In the genomic region with DNA sequence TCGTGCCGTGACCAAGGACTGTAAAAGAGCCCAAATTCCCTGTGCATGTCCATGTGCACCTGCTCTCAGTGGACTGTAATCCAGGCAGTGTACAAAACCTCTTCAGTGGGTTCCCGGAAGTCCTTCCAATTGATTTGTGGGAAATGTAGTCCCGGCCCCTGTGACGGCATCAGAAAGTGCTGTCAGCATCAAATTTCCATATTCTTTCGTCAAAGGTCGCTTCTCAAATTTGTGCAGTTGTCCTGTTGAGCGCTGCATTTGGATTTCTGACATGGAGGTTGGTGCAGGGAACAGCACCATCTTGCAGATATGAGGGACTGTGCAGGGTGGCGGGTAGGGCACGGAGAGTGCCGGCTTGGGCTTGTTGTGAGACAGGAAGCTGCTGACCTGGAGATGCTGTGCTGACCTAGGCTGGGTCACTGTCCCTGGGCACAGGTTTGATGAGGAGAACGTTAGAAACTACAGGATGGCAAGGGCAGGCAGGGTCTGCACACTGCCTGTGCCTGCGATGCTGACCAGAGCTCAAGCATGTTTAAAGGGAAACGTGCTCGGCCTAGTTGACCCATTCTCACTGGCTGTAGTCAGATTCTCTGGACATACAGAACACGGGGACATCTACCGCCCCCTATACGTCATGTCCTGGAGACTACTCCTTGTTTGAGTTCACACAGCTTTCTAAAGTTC, we compare ENCODE assay signal across 1 mouse cellular context.
TF ChIP-seq lines count a peak whose summit lies in the region.

No protein-coding gene starts in this region.

TF ChIP-seq in ES-E14, 5 proteins besides CTCF, POLR2A, EP300 and RAD21:
- TF ChIP-seq CHD2 (IDR thresholded peaks at IDR 0.05; ENCODE audit: low read depth, low read length) (no peak), MAFK (IDR thresholded peaks at IDR 0.05; ENCODE audit: insufficient read depth, low read depth, low read length) (0 out of 2 replicates have a peak, but pooled peaks have one; percentile 10), HCFC1 (IDR thresholded peaks at IDR 0.05; ENCODE audit: borderline replicate concordance, insufficient read depth, low read length) (peak; percentile 91)
